Mouse (Mus musculus): ENCODE data around the gene Sept8. TPM values are rescaled to one million over a fixed set of nuclear protein-coding genes. Genes with fewer than 3 reads are reported as not detected.

Sept8 gene
- polyA plus RNA-seq, 1 experiment from 2014 or later: 38.1 TPM

Other genes with a start within 250 kb of the Sept8 start
- gene Hspa4, start 218.8 kb upstream of the Sept8 start, polyA plus RNA-seq (2015; fragmentation: Nextera tagmentation; extraction: Ambion mirVana): 80.5 and 84.4 TPM in 2 replicates
- 21.5 and 23.5 TPM in 2 replicates for gene Zcchc10, start 194.6 kb upstream of the Sept8 start, polyA plus RNA-seq (2015; fragmentation: Nextera tagmentation; extraction: Ambion mirVana)
- 60.8 and 61.1 TPM in 2 replicates for gene Aff4, start 168.4 kb upstream of the Sept8 start, polyA plus RNA-seq (2015; fragmentation: Nextera tagmentation; extraction: Ambion mirVana)
- gene Leap2, start 96.1 kb upstream of the Sept8 start, polyA plus RNA-seq (2015; fragmentation: Nextera tagmentation; extraction: Ambion mirVana): 0.94 TPM in 1 of 2 replicates, not detected in the other
- 536 and 539 TPM in 2 replicates for gene Uqcrq, start 88.4 kb upstream of the Sept8 start, polyA plus RNA-seq (2015; fragmentation: Nextera tagmentation; extraction: Ambion mirVana)
- gene Gdf9, start 88.2 kb upstream of the Sept8 start, polyA plus RNA-seq (2015; fragmentation: Nextera tagmentation; extraction: Ambion mirVana): 2.3 and 3.1 TPM in 2 replicates
- gene Gm10447, start 62.1 kb upstream of the Sept8 start, polyA plus RNA-seq (2015; fragmentation: Nextera tagmentation; extraction: Ambion mirVana): 0.22 and 0.25 TPM in 2 replicates
- 5.7 and 5.9 TPM in 2 replicates for gene Shroom1, start 62.1 kb upstream of the Sept8 start, polyA plus RNA-seq (2015; fragmentation: Nextera tagmentation; extraction: Ambion mirVana)
- not detected in 2 replicates for gene Gm9837, start 48.8 kb upstream of the Sept8 start, polyA plus RNA-seq (2015; fragmentation: Nextera tagmentation; extraction: Ambion mirVana)
- not detected in 2 replicates for gene Gm9945, start 39.1 kb upstream of the Sept8 start, polyA plus RNA-seq (2015; fragmentation: Nextera tagmentation; extraction: Ambion mirVana)
- 0.21 and 1.2 TPM in 2 replicates for gene Sowaha, start 39.0 kb upstream of the Sept8 start, polyA plus RNA-seq (2015; fragmentation: Nextera tagmentation; extraction: Ambion mirVana)
- 118 and 122 TPM in 2 replicates for gene Kif3a, start 48.1 kb downstream of the Sept8 start, polyA plus RNA-seq (2015; fragmentation: Nextera tagmentation; extraction: Ambion mirVana)
- 1.1 and 2.7 TPM in 2 replicates for gene Il4, start 99.4 kb downstream of the Sept8 start, polyA plus RNA-seq (2015; fragmentation: Nextera tagmentation; extraction: Ambion mirVana)
- gene Il13, start 115.4 kb downstream of the Sept8 start, polyA plus RNA-seq (2015; fragmentation: Nextera tagmentation; extraction: Ambion mirVana): not detected in 2 replicates
- gene Rad50, start 188.1 kb downstream of the Sept8 start, polyA plus RNA-seq (2015; fragmentation: Nextera tagmentation; extraction: Ambion mirVana): 33.2 and 33.6 TPM in 2 replicates
- not detected in 2 replicates for gene Il5, start 201.5 kb downstream of the Sept8 start, polyA plus RNA-seq (2015; fragmentation: Nextera tagmentation; extraction: Ambion mirVana)

Data from embryonic facial prominence, embryonic 13.5 days (tissue).